Mouse (Mus musculus): ENCODE results near the gene Rdh1.

DNA sequence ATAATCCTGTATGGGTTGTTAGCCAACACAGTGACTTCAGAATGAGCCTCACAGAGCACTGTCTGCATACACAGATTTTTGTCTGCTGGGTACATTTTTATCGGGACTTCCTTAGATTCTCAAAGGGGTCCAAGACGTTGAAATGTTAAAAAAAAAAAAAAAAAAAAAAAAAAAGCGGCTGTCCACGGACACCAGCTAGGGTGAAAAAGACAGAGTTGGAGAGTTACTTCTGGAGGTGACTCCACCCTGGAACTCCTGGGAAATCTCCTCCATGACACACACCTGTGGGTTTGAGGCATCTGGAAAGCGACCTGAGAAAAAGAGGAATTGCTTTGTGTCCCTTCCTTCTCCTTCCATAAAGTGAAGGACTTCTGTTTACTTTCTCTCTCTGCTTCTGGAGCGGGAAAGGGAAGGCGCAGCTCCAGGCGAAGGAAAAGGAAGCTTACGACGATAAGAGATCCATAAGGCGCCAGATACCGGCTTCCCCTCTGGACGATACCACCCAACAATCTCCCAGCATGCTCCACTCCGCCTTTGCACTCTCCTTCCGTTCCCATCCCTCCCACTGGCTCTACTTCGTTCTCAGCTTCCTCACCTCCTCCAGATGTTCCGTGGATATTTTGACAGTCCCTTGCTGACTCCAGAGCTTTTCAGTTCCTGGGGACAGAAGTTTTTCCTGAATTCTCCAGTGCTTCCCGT is 3.6 kb upstream of the Rdh1 start:
- TF ChIP-seq CTCF (IDR thresholded peaks at IDR 0.05; ENCODE audit: control insufficient read depth, insufficient read depth, low read length), result no peak
- no peak for TF ChIP-seq POLR2A (IDR thresholded peaks at IDR 0.05; ENCODE audit: borderline replicate concordance, control insufficient read depth, low read depth, low read length)
